Mouse (Mus musculus): ENCODE results near the gene Dgke.

DNA sequence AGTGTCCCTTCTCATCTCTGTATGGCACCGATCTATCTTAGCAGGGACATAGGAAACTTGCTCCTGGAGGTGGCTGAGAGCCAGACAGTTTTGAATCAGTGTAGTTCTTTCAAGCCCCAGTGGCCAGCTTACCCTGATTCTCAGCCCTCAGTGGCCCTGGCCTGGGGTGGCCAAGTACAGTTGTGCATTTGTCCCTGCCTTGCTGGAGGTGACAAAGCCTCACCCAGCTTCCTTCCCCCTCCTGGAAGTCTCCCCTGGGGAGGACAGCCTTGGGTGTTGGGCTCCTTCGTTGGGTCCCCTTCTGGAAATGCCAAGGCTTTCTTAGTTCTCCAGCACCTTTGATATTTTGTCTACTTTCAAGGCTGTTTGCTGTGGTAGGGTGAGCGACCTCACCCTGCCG lies 62.9 kb downstream of the Dgke start:
- TF ChIP-seq POLR2A (IDR thresholded peaks at IDR 0.05; ENCODE audit: borderline replicate concordance, extremely low read depth, insufficient read depth, insufficient read length, poor library complexity, severe bottlenecking) = no peak
- no peak for TF ChIP-seq CTCF (IDR thresholded peaks at IDR 0.05; ENCODE audit: borderline replicate concordance, extremely low read depth, insufficient read depth, insufficient read length)
